In genomic region chr11:43958976-43959315, GRCm38 (mm10) we compare ENCODE assay signal across 20 mouse cellular contexts. TPM values are rescaled to one million over a fixed set of nuclear protein-coding genes. Genes with fewer than 3 reads are reported as not detected.
A peak's percentile ranks its signal among the peaks of the same experiment; 100 is the strongest.
DNase-seq lines count a peak whose midpoint lies in the region; ATAC-seq lines count a peak whose summit lies in the region.
"Had no signal": no experiment of that assay in that cellular context is flagged by ENCODE, and none has a peak within 500 bp of the region (broad histone marks: within the 10 kb centered on the region; RNA-seq: fewer than 3 reads in every experiment).

No protein-coding gene starts in this region.

- peak; percentile 47; the same call in 1 of the 2 replicates for ATAC-seq in frontal cortex, adult (ENCODE audit: low TSS enrichment)
- ATAC-seq in common myeloid progenitor, adult 5-6 weeks (replicated peaks; ENCODE audit: low read depth, poor library complexity, severe bottlenecking): 0 out of 2 replicates have a peak, but pooled peaks have one; percentile 32
- ATAC-seq: forebrain, embryonic 15.5 days; hindbrain, embryonic 16.5 days had no signal

- no peak for DNase-seq in frontal cortex, postnatal 10 days (ENCODE audit: low spot score in 2 of 2)
- DNase-seq in lung, postnatal 36 days: peak; percentile 30
- DNase-seq in lung, postnatal 4 days: no peak
- no peak for DNase-seq in layer of hippocampus, postnatal 10 days (ENCODE audit: low spot score in 2 of 2)
- no peak for DNase-seq in neural tube, embryonic 10.5 days (ENCODE audit: extremely low spot score, low spot score)
- DNase-seq: cerebellum, adult 11 months; cerebellum, adult 9-10 months; embryo, embryonic 11 days; heart, postnatal 14 days; kidney, adult 18-20 months; kidney, postnatal 25 days; right cerebral cortex, postnatal 25 days; spleen, adult 18-20 months; thymus, postnatal 14 days had no signal

RNA-seq across cellular contexts. Expression of gene Adra1b, which starts 57.9 kb away (rescaled TPM):
- total RNA-seq in common myeloid progenitor, adult 5-6 weeks (2017): not detected in 2 replicates
- 1 to 10 TPM; 6.0 to 6.6 TPM for total RNA-seq in layer of hippocampus, postnatal 10 days (2021)
- total RNA-seq: CH12.LX; megakaryocyte, adult 5-6 weeks had no signal
